Mouse (Mus musculus) hindbrain, embryonic 16.5 days (tissue): Measurements from ENCODE around the gene Lekr1. TPM values are rescaled to one million over a fixed set of nuclear protein-coding genes. Genes with fewer than 3 reads are reported as not detected.

Experiments
- microRNA-seq: library from miRNA; unstranded; fragments of <30 nt; microRNA quantifications from one replicate; pipeline ENCODE4, GENCODE M21; 2017
- polyA plus RNA-seq: library from polyadenylated mRNA; unstranded; fragments of >200 nt; fragmentation: Nextera tagmentation; extraction: Ambion mirVana; gene quantifications from 2 replicates; pipeline ENCODE4 v1.2.1, GENCODE M21; 2015

Lekr1 gene
- polyA plus RNA-seq, 1 experiment from 2014 or later, result 7.2 TPM

Small RNAs within 50 kb of the gene (microRNA-seq; reads per million reads assigned to microRNA genes)
- gene Mir8120, result not detected

Other genes with a start within 250 kb of the Lekr1 start
- 31.8 and 34.8 TPM in 2 replicates for gene Tiparp, start 137.8 kb upstream of the Lekr1 start, polyA plus RNA-seq